Mouse (Mus musculus): Measurements from ENCODE around the gene Rhox3c.
"Not testable (repeated sequence)": the region's sequence is repeated elsewhere in the genome, so short reads cannot be mapped to it uniquely, and the experiment has no call there.

Gene Rhox3c

GRCm38 (mm10) chrX:37458285-37458684 is at the start of gene Rhox3c:
TSS of gene Rhox3c (plus strand) at chrX:37458585.
- not testable (repeated sequence) for DNase-seq (ENCODE audit: extremely low read depth, low read depth, low spot score)

GRCm38 (mm10) chrX:37411767-37412166 is 46.6 kb upstream of the Rhox3c start, which contains the start of gene Rhox2b:
TSS of gene Rhox2b (plus strand) at chrX:37412067.
- DNase-seq (ENCODE audit: extremely low read depth, low read depth, low spot score): not testable (repeated sequence)

GRCm38 (mm10) chrX:37432194-37432593 is 26.2 kb upstream of the Rhox3c start, which contains the start of gene Rhox4b:
TSS of gene Rhox4b (plus strand) at chrX:37432494.
- DNase-seq (ENCODE audit: extremely low read depth, low read depth, low spot score): not testable (repeated sequence)

- DNase-seq (ENCODE audit: extremely low read depth, low read depth, low spot score): not testable (repeated sequence)
Measured at GRCm38 (mm10) chrX:37453380-37453779, 5.0 kb upstream of the Rhox3c start, which contains the start of gene Rhox2c. TSS of gene Rhox2c (plus strand) at chrX:37453680.

GRCm38 (mm10) chrX:37480037-37480436 is 21.7 kb downstream of the Rhox3c start, which contains the start of gene Rhox4c:
TSS of gene Rhox4c (plus strand) at chrX:37480337.
- DNase-seq (ENCODE audit: extremely low read depth, low read depth, low spot score): not testable (repeated sequence)

- DNase-seq (ENCODE audit: extremely low read depth, low read depth, low spot score): not testable (repeated sequence)
Measured at GRCm38 (mm10) chrX:37514059-37514458, 55.7 kb downstream of the Rhox3c start, which contains the start of gene Rhox4d. TSS of gene Rhox4d (plus strand) at chrX:37514359.
